Mouse (Mus musculus) kidney, embryonic 16.5 days (tissue): ENCODE measurements at regions not wholly inside any gene's neighbourhood (a gene's known extent, or its start where the extent isn't known, plus 50 kb on each side); places are given as distances from the start of the nearest gene placed in this dataset.

Experiments used
- ATAC-seq: fragments of 200-750 bp; cut with Nextera tagmentation; 2 replicates; pipeline ENCODE4 v1.8.0; 2017; ENCODE audit warnings: moderate TSS enrichment; ENCODE audit not compliant: low FRiP score, low TSS enrichment
- H3K27ac ChIP-seq: fragments of 300-500 bp; sonication (generic); 2 replicates; pipeline ENCODE4 v1.5.1; 2014; ENCODE audit warnings: low read length
- H3K27me3 ChIP-seq: fragments of 300-500 bp; sonication (generic); 2 replicates; pipeline ENCODE4 v1.6.1; 2014; ENCODE audit warnings: low read length, control low read depth, mixed read lengths; ENCODE audit not compliant: insufficient read depth
- H3K36me3 ChIP-seq: fragments of 300-500 bp; sonication (generic); 2 replicates; pipeline ENCODE4 v1.6.1; 2014; ENCODE audit warnings: low read length, control low read depth, mixed read lengths; ENCODE audit not compliant: insufficient read depth
- H3K4me1 ChIP-seq: fragments of 300-500 bp; sonication (generic); 2 replicates; pipeline ENCODE4 v1.6.1; 2014; ENCODE audit warnings: low read length, control low read depth, mixed read lengths; ENCODE audit not compliant: insufficient read depth
- H3K4me2 ChIP-seq: fragments of 300-500 bp; sonication (generic); replicated peaks from 2 replicates; pipeline ENCODE4 v1.6.1; 2014; ENCODE audit warnings: low read depth, low read length
- H3K4me3 ChIP-seq: fragments of 300-500 bp; sonication (generic); 2 replicates; pipeline ENCODE4 v1.5.1; 2014; ENCODE audit warnings: mild to moderate bottlenecking, low read length
- H3K9ac ChIP-seq: fragments of 300-500 bp; sonication (generic); replicated peaks from 2 replicates; pipeline ENCODE4 v1.6.1; 2014; ENCODE audit warnings: low read length
- H3K9me3 ChIP-seq: fragments of 300-500 bp; sonication (generic); 2 replicates; pipeline ENCODE4 v1.6.1; 2016; ENCODE audit warnings: low read length, control low read depth
- WGBS: fragments of 180-500 bp; shearing (Covaris S2); extraction: QIAGEN DNeasy Blood & Tissue Kit; methylation state at CpG from one replicate; pipeline ENCODE4 v1.1.7; 2014; 5-methylcytosine and 5-hydroxymethylcytosine counted together

- no peak overlapping the region for H3K27ac ChIP-seq
- no peaks in the 10 kb centered on the region for H3K36me3 ChIP-seq
- no peaks in the 10 kb centered on the region; the same call in 1 of the 2 replicates for H3K4me1 ChIP-seq
- no peak overlapping the region for H3K4me3 ChIP-seq
- no peak for ATAC-seq
- 79% methylated on average over 5 of the region's 5 CpGs for WGBS
- no peaks in the 10 kb centered on the region for H3K27me3 ChIP-seq
- no peak overlapping the region for H3K4me2 ChIP-seq
- no peaks in the 10 kb centered on the region for H3K9me3 ChIP-seq
- H3K9ac ChIP-seq = no peak overlapping the region
Measured at GRCm38 (mm10) chr5:120020748-120021147, 95.5 kb upstream of the Rbm19 start.

- H3K27me3 ChIP-seq = no peaks in the 10 kb centered on the region
- no peaks in the 10 kb centered on the region for H3K9me3 ChIP-seq
- no peaks in the 10 kb centered on the region; the same call in 1 of the 2 replicates for H3K4me1 ChIP-seq
- no peaks in the 10 kb centered on the region for H3K36me3 ChIP-seq
- H3K27ac ChIP-seq = no peak overlapping the region
- no peak overlapping the region for H3K9ac ChIP-seq
- 93% methylated on average over 5 of the region's 5 CpGs for WGBS
- ATAC-seq = no peak
- no peak overlapping the region for H3K4me2 ChIP-seq
- no peak overlapping the region for H3K4me3 ChIP-seq
Measured at GRCm38 (mm10) chr5:120022276-120022675, 94.0 kb upstream of the Rbm19 start.

- Histone ChIP-seq H3K36me3 (no peaks in the 10 kb centered on the region), H3K4me1 (no peaks in the 10 kb centered on the region; the same call in 1 of the 2 replicates), H3K27ac (no peak overlapping the region), H3K9ac (no peak overlapping the region), H3K4me2 (no peak overlapping the region), H3K27me3 (no peaks in the 10 kb centered on the region), H3K4me3 (no peak overlapping the region), H3K9me3 (no peaks in the 10 kb centered on the region)
- ATAC-seq = no peak
- WGBS = 0% methylated on average over 9 of the region's 10 CpGs
Measured at GRCm38 (mm10) chr5:120024071-120024470, 92.2 kb upstream of the Rbm19 start.

GRCm38 (mm10) chr5:120025212-120025611, 91.1 kb upstream of the Rbm19 start:
- ATAC-seq = no peak
- Histone ChIP-seq H3K4me2 (no peak overlapping the region), H3K27ac (no peak overlapping the region), H3K27me3 (no peaks in the 10 kb centered on the region), H3K36me3 (no peaks in the 10 kb centered on the region), H3K4me1 (no peaks in the 10 kb centered on the region; the same call in 1 of the 2 replicates), H3K4me3 (no peak overlapping the region), H3K9me3 (no peaks in the 10 kb centered on the region), H3K9ac (no peak overlapping the region)

GRCm38 (mm10) chr5:120030904-120031303, 85.4 kb upstream of the Rbm19 start:
- no peaks in the 10 kb centered on the region for H3K9me3 ChIP-seq
- WGBS = 89% methylated on average over 15 of the region's 15 CpGs
- ATAC-seq = no peak
- H3K4me3 ChIP-seq = no peak overlapping the region
- no peak overlapping the region for H3K9ac ChIP-seq
- no peaks in the 10 kb centered on the region for H3K27me3 ChIP-seq
- H3K4me2 ChIP-seq = no peak overlapping the region
- no peaks in the 10 kb centered on the region for H3K4me1 ChIP-seq
- H3K36me3 ChIP-seq = no peaks in the 10 kb centered on the region
- no peak overlapping the region for H3K27ac ChIP-seq

GRCm38 (mm10) chr5:120031614-120032013, 84.7 kb upstream of the Rbm19 start:
- H3K27ac ChIP-seq = no peak overlapping the region
- H3K4me2 ChIP-seq = no peak overlapping the region
- 65% methylated on average over 4 of the region's 4 CpGs for WGBS
- H3K9me3 ChIP-seq = no peaks in the 10 kb centered on the region
- no peak overlapping the region for H3K9ac ChIP-seq
- no peaks in the 10 kb centered on the region for H3K27me3 ChIP-seq
- ATAC-seq = no peak
- H3K4me1 ChIP-seq = no peaks in the 10 kb centered on the region
- H3K4me3 ChIP-seq = no peak overlapping the region
- H3K36me3 ChIP-seq = no peaks in the 10 kb centered on the region

- Histone ChIP-seq H3K4me3 (no peak overlapping the region), H3K4me2 (no peak overlapping the region), H3K27me3 (no peaks in the 10 kb centered on the region), H3K27ac (no peak overlapping the region), H3K4me1 (no peaks in the 10 kb centered on the region), H3K36me3 (no peaks in the 10 kb centered on the region), H3K9me3 (no peaks in the 10 kb centered on the region), H3K9ac (no peak overlapping the region)
- WGBS = 25% methylated on average over 13 of the region's 13 CpGs
- no peak for ATAC-seq
Measured at GRCm38 (mm10) chr5:120034499-120035077, 81.7 kb upstream of the Rbm19 start.

GRCm38 (mm10) chr5:120035251-120035650, 81.0 kb upstream of the Rbm19 start:
- no peaks in the 10 kb centered on the region for H3K36me3 ChIP-seq
- 86% methylated on average over 3 of the region's 3 CpGs for WGBS
- no peaks in the 10 kb centered on the region for H3K27me3 ChIP-seq
- no peaks in the 10 kb centered on the region for H3K9me3 ChIP-seq
- no peak overlapping the region for H3K4me3 ChIP-seq
- ATAC-seq = no peak
- H3K4me2 ChIP-seq = no peak overlapping the region
- H3K9ac ChIP-seq = no peak overlapping the region
- no peak overlapping the region for H3K27ac ChIP-seq
- no peaks in the 10 kb centered on the region for H3K4me1 ChIP-seq

GRCm38 (mm10) chr5:120037806-120038205, 78.5 kb upstream of the Rbm19 start:
- Histone ChIP-seq H3K27ac (no peak overlapping the region), H3K4me1 (no peaks in the 10 kb centered on the region), H3K36me3 (no peaks in the 10 kb centered on the region), H3K4me2 (no peak overlapping the region), H3K9ac (no peak overlapping the region), H3K4me3 (no peak overlapping the region), H3K9me3 (0 out of 2 replicates have a peak, but pooled peaks cover 4% of the 10 kb centered on the region), H3K27me3 (no peaks in the 10 kb centered on the region)
- 93% methylated on average over 3 of the region's 3 CpGs for WGBS
- ATAC-seq = no peak

GRCm38 (mm10) chr5:120043786-120044185, 72.5 kb upstream of the Rbm19 start:
- H3K27ac ChIP-seq = no peak overlapping the region
- H3K9ac ChIP-seq = no peak overlapping the region
- no peak for ATAC-seq
- 84% methylated on average over 4 of the region's 4 CpGs for WGBS
- no peaks in the 10 kb centered on the region for H3K27me3 ChIP-seq
- H3K4me2 ChIP-seq = no peak overlapping the region
- no peak overlapping the region for H3K4me3 ChIP-seq
- H3K4me1 ChIP-seq = no peaks in the 10 kb centered on the region
- H3K36me3 ChIP-seq = no peaks in the 10 kb centered on the region
- 0 out of 2 replicates have a peak, but pooled peaks cover 4% of the 10 kb centered on the region for H3K9me3 ChIP-seq
